Mouse (Mus musculus): ENCODE data around the gene Vmn1r188. TPM values are rescaled to one million over a fixed set of nuclear protein-coding genes. Genes with fewer than 3 reads are reported as not detected.
"Not testable (repeated sequence)": the region's sequence is repeated elsewhere in the genome, so short reads cannot be mapped to it uniquely, and the experiment has no call there.

Vmn1r188 gene
- total and polyA plus RNA-seq, 2 experiments from 2014 or later: not detected

DNA sequence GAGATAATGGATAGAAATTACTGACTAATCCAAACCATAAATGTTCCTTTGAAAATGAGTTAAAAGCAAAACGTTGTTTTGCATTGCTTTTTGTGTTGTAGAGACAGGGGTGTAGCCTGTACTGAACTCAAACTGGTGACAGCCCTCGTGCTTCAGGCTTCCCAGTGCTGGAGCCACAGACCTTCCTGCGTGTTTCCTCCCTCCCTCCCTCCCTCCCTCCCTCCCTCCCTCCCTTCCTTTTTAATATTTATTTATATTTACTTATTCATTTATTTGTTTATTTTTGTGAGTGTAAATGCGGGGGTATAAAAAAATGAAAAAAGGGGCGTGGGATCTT, 32.7 kb upstream of the Vmn1r188 start:
- peak overlapping the region; percentile 54 for H3K4me2 ChIP-seq (ENCODE audit: low read depth)
- DNase-seq (no peak), ATAC-seq (peak; percentile 28)
- peak overlapping the region; percentile 58 for H3K4me3 ChIP-seq (ENCODE audit: low read depth, low read length)
- WGBS: 11% methylated on average over 5 of the region's 5 CpGs
- H3K4me1 ChIP-seq (ENCODE audit: insufficient read depth): no peaks in the 10 kb centered on the region
- peak overlapping the region; percentile 72 for H3K9ac ChIP-seq
- H3K27ac ChIP-seq (ENCODE audit: low read depth, low read length): peak overlapping the region; percentile 89
- TF ChIP-seq CTCF (IDR thresholded peaks at IDR 0.05; ENCODE audit: low read depth): no peak
- no peaks in the 10 kb centered on the region for H3K27me3 ChIP-seq (ENCODE audit: insufficient read depth, low read length)
- H3K36me3 ChIP-seq (ENCODE audit: insufficient read depth): no peaks in the 10 kb centered on the region
- H3K9me3 ChIP-seq (ENCODE audit: low read length): no peaks in the 10 kb centered on the region

DNA sequence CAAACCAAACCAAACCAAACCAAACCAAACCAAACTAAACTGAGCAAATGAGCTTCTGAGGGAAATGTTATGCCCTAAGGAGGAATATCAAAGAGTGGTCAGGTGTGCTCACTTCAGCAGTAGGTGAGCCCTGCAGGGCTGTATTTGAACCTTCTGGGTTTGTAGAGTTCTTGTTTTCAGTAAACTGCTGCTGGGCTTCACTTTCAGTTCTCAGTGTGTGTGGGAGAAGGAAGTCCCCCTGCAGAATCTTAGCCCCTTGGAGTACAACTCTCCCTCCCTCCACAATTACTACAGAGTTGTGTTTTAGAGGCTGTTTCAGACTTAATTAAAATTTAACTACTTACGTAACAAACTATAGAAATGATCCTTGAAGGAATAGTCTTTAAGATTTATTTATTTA, 30.5 kb upstream of the Vmn1r188 start:
- no peak overlapping the region for H3K9ac ChIP-seq
- H3K4me3 ChIP-seq (ENCODE audit: low read depth, low read length): no peak overlapping the region
- no peaks in the 10 kb centered on the region for H3K4me1 ChIP-seq (ENCODE audit: insufficient read depth)
- H3K4me2 ChIP-seq (ENCODE audit: low read depth): no peak overlapping the region
- no peaks in the 10 kb centered on the region for H3K27me3 ChIP-seq (ENCODE audit: insufficient read depth, low read length)
- H3K36me3 ChIP-seq (ENCODE audit: insufficient read depth): no peaks in the 10 kb centered on the region
- WGBS: 98% methylated on average over 1 of the region's 1 CpGs
- no peaks in the 10 kb centered on the region for H3K9me3 ChIP-seq (ENCODE audit: low read length)
- TF ChIP-seq CTCF (IDR thresholded peaks at IDR 0.05; ENCODE audit: low read depth): no peak
- DNase-seq: no peak
- H3K27ac ChIP-seq (ENCODE audit: low read depth, low read length): no peak overlapping the region
- ATAC-seq: no peak

DNA sequence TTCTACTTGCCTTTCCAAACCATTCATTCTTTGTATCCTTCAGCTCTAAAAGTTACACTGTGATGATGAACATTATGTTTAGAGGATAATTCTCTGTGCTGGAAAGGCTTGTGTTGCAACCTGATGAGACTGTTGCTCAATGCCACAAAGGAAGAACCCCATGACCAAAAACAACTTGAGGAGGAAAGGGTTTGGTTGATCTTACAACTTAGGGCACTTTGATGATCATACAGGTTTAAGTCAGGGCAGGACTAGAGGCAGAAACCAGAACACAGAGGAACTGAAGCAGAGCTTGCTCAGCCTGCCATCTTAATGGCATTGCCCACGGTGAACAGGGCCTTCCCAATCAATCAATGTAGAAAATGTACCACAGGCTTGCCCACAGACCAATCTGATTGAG, 22.8 kb upstream of the Vmn1r188 start:
- Histone ChIP-seq H3K4me2 (ENCODE audit: low read depth) (no peak overlapping the region), H3K4me3 (ENCODE audit: low read depth, low read length) (no peak overlapping the region), H3K9me3 (ENCODE audit: low read length) (no peaks in the 10 kb centered on the region), H3K27me3 (ENCODE audit: insufficient read depth, low read length) (no peaks in the 10 kb centered on the region), H3K27ac (ENCODE audit: low read depth, low read length) (no peak overlapping the region), H3K4me1 (ENCODE audit: insufficient read depth) (no peaks in the 10 kb centered on the region), H3K9ac (no peak overlapping the region), H3K36me3 (ENCODE audit: insufficient read depth) (no peaks in the 10 kb centered on the region)
- DNase-seq (no peak), ATAC-seq (no peak)
- WGBS: 78% methylated on average over 1 of the region's 1 CpGs
- no peak for TF ChIP-seq CTCF (IDR thresholded peaks at IDR 0.05; ENCODE audit: low read depth)

DNA sequence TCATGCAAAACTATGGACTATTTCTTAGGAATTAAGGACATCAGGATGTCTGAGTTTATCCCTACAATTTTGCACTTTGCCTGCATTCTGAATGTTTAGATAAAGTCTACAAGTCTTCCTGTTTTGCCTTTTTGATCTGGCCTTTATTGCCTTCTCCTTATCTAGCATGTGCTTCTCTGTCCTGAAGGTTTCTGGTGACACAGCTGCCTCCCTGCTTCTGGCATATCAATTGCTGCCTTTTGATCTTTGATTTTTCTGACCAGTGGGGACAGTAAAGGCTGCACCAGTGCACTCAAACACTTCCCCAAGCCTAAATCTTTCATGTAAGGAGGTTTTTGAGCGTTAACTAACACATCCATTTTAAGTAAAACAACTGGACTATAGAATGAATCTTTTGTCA, 20.8 kb upstream of the Vmn1r188 start:
- no peaks in the 10 kb centered on the region for H3K27me3 ChIP-seq (ENCODE audit: insufficient read depth, low read length)
- WGBS: 69% methylated on average over 1 of the region's 1 CpGs

DNA sequence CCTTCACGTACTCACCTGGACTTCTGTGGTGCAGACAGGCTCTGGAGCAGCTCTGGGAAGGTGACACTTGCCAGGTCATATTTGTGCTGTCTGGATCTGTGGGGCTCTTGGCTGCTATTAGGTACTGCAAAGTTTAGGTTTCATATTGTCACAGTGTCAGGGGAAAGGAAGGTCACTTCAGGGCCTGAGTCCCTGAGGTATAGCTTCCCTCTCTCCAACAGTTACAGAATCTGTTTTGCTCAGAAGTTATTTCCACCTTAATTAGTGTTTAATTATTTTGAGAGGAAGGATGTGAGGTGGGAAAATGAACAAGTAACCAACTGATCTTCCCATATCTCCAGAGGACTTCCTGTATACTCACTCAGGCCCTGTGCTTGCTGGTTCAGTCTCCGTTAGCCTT, 21.5 kb downstream of the Vmn1r188 start, which contains the start of gene Vmn1r189:
Gene Vmn1r189, minus strand, starts transcription at position 101 of the 400 bp plus-strand sequence.
- not testable (repeated sequence) for H3K27me3 ChIP-seq (ENCODE audit: insufficient read depth, low read length); H3K9me3 ChIP-seq (ENCODE audit: low read length); DNase-seq; H3K4me3 ChIP-seq (ENCODE audit: low read depth, low read length); H3K4me1 ChIP-seq (ENCODE audit: insufficient read depth); H3K36me3 ChIP-seq (ENCODE audit: insufficient read depth); ATAC-seq; H3K27ac ChIP-seq (ENCODE audit: low read depth, low read length); H3K4me2 ChIP-seq (ENCODE audit: low read depth); H3K9ac ChIP-seq
- WGBS: 92% methylated on average over 1 of the region's 2 CpGs

More for the DNA sequence above, 20.8 kb upstream of the Vmn1r188 start:
- Histone ChIP-seq H3K4me3 (ENCODE audit: low read depth, low read length) (no peak overlapping the region), H3K27ac (ENCODE audit: low read depth, low read length) (no peak overlapping the region), H3K4me1 (ENCODE audit: insufficient read depth) (no peaks in the 10 kb centered on the region), H3K9ac (no peak overlapping the region), H3K36me3 (ENCODE audit: insufficient read depth) (no peaks in the 10 kb centered on the region), H3K4me2 (ENCODE audit: low read depth) (no peak overlapping the region), H3K9me3 (ENCODE audit: low read length) (no peaks in the 10 kb centered on the region)
- no peak for TF ChIP-seq CTCF (IDR thresholded peaks at IDR 0.05; ENCODE audit: low read depth)
- ATAC-seq (no peak), DNase-seq (no peak)

DNA sequence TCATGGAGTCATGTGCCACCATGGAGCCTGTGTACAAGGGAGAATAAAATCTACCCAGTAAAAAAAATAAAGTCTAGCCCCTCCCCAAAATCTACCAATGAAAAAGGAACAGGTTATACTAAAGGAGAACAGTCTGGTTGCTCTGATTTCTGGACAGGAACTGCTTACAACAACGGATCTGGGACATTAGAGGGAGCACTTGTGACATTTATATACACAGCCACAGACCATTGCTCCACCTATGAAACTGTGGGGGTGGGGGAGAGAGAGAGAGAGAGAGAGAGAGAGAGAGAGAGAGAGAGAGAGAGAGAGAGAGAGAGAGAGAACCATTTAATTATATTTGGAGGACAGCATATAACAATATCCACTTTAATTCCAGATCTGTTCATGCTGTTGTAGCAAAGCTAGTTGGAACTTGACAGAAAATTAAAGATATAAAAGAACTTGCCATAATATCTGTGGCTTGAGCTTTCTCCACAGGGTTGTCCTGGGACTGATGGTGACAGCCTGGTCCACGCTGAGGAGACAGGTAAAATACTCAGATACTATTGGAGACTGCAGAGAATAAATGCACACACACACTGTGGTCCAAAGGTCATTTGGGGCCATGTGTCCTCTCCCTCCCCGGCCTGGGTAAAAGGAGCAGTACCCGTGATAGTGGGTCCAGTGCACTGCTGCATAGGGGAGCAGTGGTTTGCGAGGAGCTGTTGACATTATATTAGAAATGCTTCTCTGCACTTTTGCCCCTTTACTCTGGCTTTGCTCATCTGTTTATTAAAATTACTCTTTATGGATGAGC, 52.5 kb downstream of the Vmn1r188 start:
- not testable (repeated sequence) for H3K9ac ChIP-seq; DNase-seq; H3K4me2 ChIP-seq (ENCODE audit: low read depth); H3K36me3 ChIP-seq (ENCODE audit: insufficient read depth); H3K4me3 ChIP-seq (ENCODE audit: low read depth, low read length); H3K27me3 ChIP-seq (ENCODE audit: insufficient read depth, low read length); H3K27ac ChIP-seq (ENCODE audit: low read depth, low read length); H3K9me3 ChIP-seq (ENCODE audit: low read length); H3K4me1 ChIP-seq (ENCODE audit: insufficient read depth)
- TF ChIP-seq CTCF (IDR thresholded peaks at IDR 0.05; ENCODE audit: low read depth): 0 out of 2 replicates have a peak, but pooled peaks have one; percentile 4
- WGBS: 67% methylated on average over 5 of the region's 5 CpGs
- peak; percentile 45; the same call in 1 of the 2 replicates for ATAC-seq

Small RNAs within 50 kb of the gene (microRNA-seq; reads per million reads assigned to microRNA genes)
- gene Gm26300: 0 reads per million in 2 experiments
- gene Gm44390: 0 reads per million in 2 experiments
- 0 reads per million in 2 experiments for gene Gm44486

Other genes starting within 250 kb of the Vmn1r188 start
- gene Zfp184, start 139.3 kb upstream of the Vmn1r188 start, total RNA-seq (2014; rRNA removed): 20.7 and 21.6 TPM in 2 replicates
- gene Zfp184, start 139.3 kb upstream of the Vmn1r188 start, polyA plus RNA-seq (2015; fragmentation: Nextera tagmentation; extraction: Ambion mirVana): 15.3 and 17.2 TPM in 2 replicates
- 0.38 TPM in 1 of 2 replicates, not detected in the other for gene Pom121l2, start 103.2 kb upstream of the Vmn1r188 start, total RNA-seq (2014; rRNA removed)
- gene Pom121l2, start 103.2 kb upstream of the Vmn1r188 start, polyA plus RNA-seq (2015; fragmentation: Nextera tagmentation; extraction: Ambion mirVana): not detected in 2 replicates
- not detected in 2 replicates for gene Prss16, start 74.7 kb upstream of the Vmn1r188 start, total RNA-seq (2014; rRNA removed)
- not detected in 2 replicates for gene Prss16, start 74.7 kb upstream of the Vmn1r188 start, polyA plus RNA-seq (2015; fragmentation: Nextera tagmentation; extraction: Ambion mirVana)
- gene Hist1h2ah, start 48.9 kb upstream of the Vmn1r188 start, total RNA-seq (2014; rRNA removed): 9.2 and 47.2 TPM in 2 replicates
- 1.6 and 1.9 TPM in 2 replicates for gene Hist1h2ah, start 48.9 kb upstream of the Vmn1r188 start, polyA plus RNA-seq (2015; fragmentation: Nextera tagmentation; extraction: Ambion mirVana)
- 233 and 262 TPM in 2 replicates for gene Hist1h2bk, start 48.6 kb upstream of the Vmn1r188 start, total RNA-seq (2014; rRNA removed)
- 0.40 TPM in 1 of 2 replicates, not detected in the other for gene Hist1h2bk, start 48.6 kb upstream of the Vmn1r188 start, polyA plus RNA-seq (2015; fragmentation: Nextera tagmentation; extraction: Ambion mirVana)
- 26.4 and 44.9 TPM in 2 replicates for gene Hist1h4i, start 43.1 kb upstream of the Vmn1r188 start, total RNA-seq (2014; rRNA removed)
- 4.2 and 5.8 TPM in 2 replicates for gene Hist1h4i, start 43.1 kb upstream of the Vmn1r188 start, polyA plus RNA-seq (2015; fragmentation: Nextera tagmentation; extraction: Ambion mirVana)
- gene Hist1h2ag, start 41.5 kb upstream of the Vmn1r188 start, total RNA-seq (2014; rRNA removed): 193 and 206 TPM in 2 replicates
- 4.8 and 8.3 TPM in 2 replicates for gene Hist1h2ag, start 41.5 kb upstream of the Vmn1r188 start, polyA plus RNA-seq (2015; fragmentation: Nextera tagmentation; extraction: Ambion mirVana)
- gene Hist1h2bj, start 41.2 kb upstream of the Vmn1r188 start, total RNA-seq (2014; rRNA removed): 246 and 305 TPM in 2 replicates
- 1.6 and 3.7 TPM in 2 replicates for gene Hist1h2bj, start 41.2 kb upstream of the Vmn1r188 start, polyA plus RNA-seq (2015; fragmentation: Nextera tagmentation; extraction: Ambion mirVana)
- not detected in 2 replicates for gene Vmn1r189, start 21.4 kb downstream of the Vmn1r188 start, total RNA-seq (2014; rRNA removed)
- gene Vmn1r189, start 21.4 kb downstream of the Vmn1r188 start, polyA plus RNA-seq (2015; fragmentation: Nextera tagmentation; extraction: Ambion mirVana): not detected in 2 replicates
- gene Vmn1r191, start 99.5 kb downstream of the Vmn1r188 start, total RNA-seq (2014; rRNA removed): not detected in 2 replicates
- gene Vmn1r191, start 99.5 kb downstream of the Vmn1r188 start, polyA plus RNA-seq (2015; fragmentation: Nextera tagmentation; extraction: Ambion mirVana): not detected in 2 replicates
- gene Vmn1r192, start 106.7 kb downstream of the Vmn1r188 start, total RNA-seq (2014; rRNA removed): not detected in 2 replicates
- gene Vmn1r192, start 106.7 kb downstream of the Vmn1r188 start, polyA plus RNA-seq (2015; fragmentation: Nextera tagmentation; extraction: Ambion mirVana): not detected in 2 replicates
- not detected in 2 replicates for gene Vmn1r193, start 138.7 kb downstream of the Vmn1r188 start, total RNA-seq (2014; rRNA removed)
- not detected in 2 replicates for gene Vmn1r193, start 138.7 kb downstream of the Vmn1r188 start, polyA plus RNA-seq (2015; fragmentation: Nextera tagmentation; extraction: Ambion mirVana)
- not detected in 2 replicates for gene Vmn1r194, start 159.8 kb downstream of the Vmn1r188 start, total RNA-seq (2014; rRNA removed)
- not detected in 2 replicates for gene Vmn1r194, start 159.8 kb downstream of the Vmn1r188 start, polyA plus RNA-seq (2015; fragmentation: Nextera tagmentation; extraction: Ambion mirVana)
- not detected in 2 replicates for gene Vmn1r195, start 186.1 kb downstream of the Vmn1r188 start, total RNA-seq (2014; rRNA removed)
- gene Vmn1r195, start 186.1 kb downstream of the Vmn1r188 start, polyA plus RNA-seq (2015; fragmentation: Nextera tagmentation; extraction: Ambion mirVana): not detected in 2 replicates
- not detected in 2 replicates for gene Vmn1r196, start 205.5 kb downstream of the Vmn1r188 start, total RNA-seq (2014; rRNA removed)
- gene Vmn1r196, start 205.5 kb downstream of the Vmn1r188 start, polyA plus RNA-seq (2015; fragmentation: Nextera tagmentation; extraction: Ambion mirVana): not detected in 2 replicates
- gene Vmn1r197, start 240.1 kb downstream of the Vmn1r188 start, total RNA-seq (2014; rRNA removed): not detected in 2 replicates
- not detected in 2 replicates for gene Vmn1r197, start 240.1 kb downstream of the Vmn1r188 start, polyA plus RNA-seq (2015; fragmentation: Nextera tagmentation; extraction: Ambion mirVana)

All from forebrain, postnatal 0 days (tissue).